Mouse (Mus musculus) lung, adult 2 months (tissue): ENCODE results near the gene Cyp4f39. TPM values are rescaled to one million over a fixed set of nuclear protein-coding genes. Genes with fewer than 3 reads are reported as not detected.

Experiments used
- DNase-seq: peaks from one replicate; pipeline ENCODE4 v3.0.0; 2022
- H3K4me1 ChIP-seq: fragments of 200-500 bp; 2 replicates; pipeline ENCODE4 v1.6.1; 2011; ENCODE audit warnings: low read length; ENCODE audit not compliant: control insufficient read depth, insufficient read depth
- H3K4me3 ChIP-seq: fragments of 200-500 bp; replicated peaks from 2 replicates; pipeline ENCODE3; 2011; ENCODE audit warnings: low read depth, mild to moderate bottlenecking, control low read depth, low read length; ENCODE audit errors: extremely low read depth
- CTCF ChIP-seq: fragments of 200-500 bp; IDR thresholded peaks from 2 replicates; pipeline ENCODE4 v1.5.1; 2011; ENCODE audit warnings: mild to moderate bottlenecking, low read length, control low read depth; ENCODE audit not compliant: insufficient read depth
- POLR2A ChIP-seq: fragments of 200-500 bp; IDR thresholded peaks from 2 replicates; pipeline ENCODE4 v1.6.1; 2011; ENCODE audit warnings: low read depth, mild to moderate bottlenecking, control low read depth, low read length, borderline replicate concordance; ENCODE audit errors: extremely low read depth
- WGBS: fragments of 180-500 bp; shearing (Covaris S2); methylation state at CpG from one replicate; pipeline ENCODE4 v1.1.7; 2018; 5-methylcytosine and 5-hydroxymethylcytosine counted together
- polyA plus RNA-seq: library from polyadenylated mRNA; depleted of rRNA; stranded (reverse); fragments of >200 nt; gene quantifications from 2 replicates; pipeline ENCODE4 v1.2.3, GENCODE M21; 2012

Gene Cyp4f39
- polyA plus RNA-seq, 1 experiment = 18.7 TPM

DNA sequence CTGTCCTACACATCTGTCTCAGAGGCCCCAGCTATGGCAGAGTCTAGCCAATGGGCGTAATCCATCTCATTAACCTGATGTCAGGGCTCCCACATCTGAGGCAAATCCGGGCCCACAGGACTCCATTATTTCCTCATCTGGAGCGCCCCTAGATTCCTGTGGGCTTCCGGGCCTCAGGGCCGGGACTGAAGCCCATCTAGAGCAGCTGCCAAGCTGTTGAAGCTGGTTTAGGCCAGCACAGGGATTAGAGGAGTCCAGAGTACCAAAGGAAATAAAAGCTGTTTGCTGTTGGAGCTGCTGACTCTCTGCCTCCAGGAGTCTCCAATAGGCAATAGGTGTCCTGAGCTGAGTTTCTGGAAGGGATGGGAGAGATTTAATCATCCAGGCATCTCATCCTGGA is 17.4 kb upstream of the Cyp4f39 start:
- H3K4me1 ChIP-seq = no peaks in the 10 kb centered on the region
- TF ChIP-seq POLR2A = no peak
- TF ChIP-seq CTCF = no peak
- no peak for DNase-seq
- no peak overlapping the region for H3K4me3 ChIP-seq
- WGBS = 56% methylated on average over 5 of the region's 5 CpGs

GRCm38 (mm10) chr17:32437106-32437505 is 15.4 kb upstream of the Cyp4f39 start:
- TF ChIP-seq CTCF = no peak
- TF ChIP-seq POLR2A = no peak
- 85% methylated on average over 4 of the region's 4 CpGs for WGBS

GRCm38 (mm10) chr17:32443245-32443644 is 9.3 kb upstream of the Cyp4f39 start:
- no peak for TF ChIP-seq CTCF
- TF ChIP-seq POLR2A = no peak
- Histone ChIP-seq H3K4me1 (no peaks in the 10 kb centered on the region), H3K4me3 (no peak overlapping the region)
- DNase-seq = no peak
- WGBS = 66% methylated on average over 6 of the region's 6 CpGs

More at GRCm38 (mm10) chr17:32437106-32437505, 15.4 kb upstream of the Cyp4f39 start:
- no peaks in the 10 kb centered on the region for H3K4me1 ChIP-seq
- H3K4me3 ChIP-seq = no peak overlapping the region
- no peak for DNase-seq

GRCm38 (mm10) chr17:32445016-32445415 is 7.5 kb upstream of the Cyp4f39 start:
- TF ChIP-seq CTCF = no peak
- no peak for TF ChIP-seq POLR2A
- Histone ChIP-seq H3K4me3 (no peak overlapping the region), H3K4me1 (no peaks in the 10 kb centered on the region)
- no peak for DNase-seq
- 68% methylated on average over 5 of the region's 5 CpGs for WGBS

DNA sequence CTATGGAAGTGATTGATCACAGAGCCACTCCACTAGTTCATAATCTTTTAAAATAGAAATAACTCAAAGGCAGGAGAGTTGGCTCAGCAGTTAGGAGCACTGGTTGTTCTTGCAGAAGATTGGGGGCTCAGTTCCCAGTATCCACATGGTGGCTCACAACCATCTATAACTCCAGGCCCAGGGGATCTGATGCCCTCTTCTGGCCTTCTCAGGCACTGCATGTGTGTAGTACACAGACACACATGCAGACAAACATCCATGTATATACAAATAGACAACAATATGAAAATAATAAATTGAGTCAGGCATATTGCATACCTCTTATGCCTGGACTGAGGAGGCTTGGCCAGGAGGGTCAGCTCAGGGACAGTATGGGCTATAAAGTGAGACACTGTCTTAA is 5.3 kb upstream of the Cyp4f39 start:
- TF ChIP-seq CTCF (no peak), POLR2A (no peak)
- Histone ChIP-seq H3K4me3 (no peak overlapping the region), H3K4me1 (no peaks in the 10 kb centered on the region)
- no peak for DNase-seq

- H3K4me1 ChIP-seq = no peaks in the 10 kb centered on the region
- TF ChIP-seq CTCF = no peak
- no peak for TF ChIP-seq POLR2A
Observed at GRCm38 (mm10) chr17:32449042-32449441, 3.5 kb upstream of the Cyp4f39 start.

GRCm38 (mm10) chr17:32450844-32451537 is 1.5 kb upstream of the Cyp4f39 start:
- H3K4me3 ChIP-seq = no peak overlapping the region
- WGBS = 32% methylated on average over 2 of the region's 2 CpGs
- TF ChIP-seq CTCF (no peak), POLR2A (no peak)

More at GRCm38 (mm10) chr17:32449042-32449441, 3.5 kb upstream of the Cyp4f39 start:
- no peak for DNase-seq
- 93% methylated on average over 1 of the region's 1 CpGs for WGBS
- no peak overlapping the region for H3K4me3 ChIP-seq

DNA sequence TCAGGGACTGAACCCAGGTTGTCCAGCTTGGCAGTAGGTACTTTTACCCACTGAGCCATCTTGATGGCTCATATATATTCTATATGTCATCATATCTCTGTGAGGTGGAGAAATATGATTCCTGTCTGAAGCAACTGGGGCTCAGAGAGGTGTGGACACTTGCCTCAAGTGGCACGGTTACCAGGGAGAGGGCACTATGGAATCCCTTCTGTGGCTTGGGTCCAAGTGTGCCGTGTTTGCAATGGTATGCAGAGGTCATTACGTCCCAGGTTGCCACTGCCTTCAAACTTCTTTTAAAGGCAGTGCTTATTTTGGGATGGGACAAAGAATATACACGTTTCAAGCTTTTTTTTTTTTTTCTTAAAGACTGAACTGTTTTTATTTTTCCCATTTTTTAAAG is 1.7 kb downstream of the Cyp4f39 start:
- Histone ChIP-seq H3K4me1 (no peaks in the 10 kb centered on the region), H3K4me3 (no peak overlapping the region)
- WGBS = 52% methylated on average over 4 of the region's 4 CpGs
- DNase-seq = peak; percentile 28
- TF ChIP-seq CTCF (no peak), POLR2A (no peak)

More at GRCm38 (mm10) chr17:32450844-32451537, 1.5 kb upstream of the Cyp4f39 start:
- no peaks in the 10 kb centered on the region for H3K4me1 ChIP-seq
- DNase-seq = no peak

- TF ChIP-seq POLR2A (no peak), CTCF (no peak)
- 34% methylated on average over 2 of the region's 2 CpGs for WGBS
- H3K4me1 ChIP-seq = no peaks in the 10 kb centered on the region
- no peak overlapping the region for H3K4me3 ChIP-seq
- DNase-seq = no peak
Observed at GRCm38 (mm10) chr17:32454997-32455396, 2.5 kb downstream of the Cyp4f39 start.

GRCm38 (mm10) chr17:32468494-32468893 is 16.0 kb downstream of the Cyp4f39 start:
- DNase-seq = no peak
- WGBS = 57% methylated on average over 7 of the region's 7 CpGs
- Histone ChIP-seq H3K4me3 (no peak overlapping the region), H3K4me1 (no peaks in the 10 kb centered on the region)
- no peak for TF ChIP-seq CTCF
- TF ChIP-seq POLR2A = no peak
